Mouse (Mus musculus): Measurements from ENCODE around the gene Hnrnpdl. TPM values are rescaled to one million over a fixed set of nuclear protein-coding genes. Genes with fewer than 3 reads are reported as not detected.
A peak's percentile ranks its signal among the peaks of the same experiment; 100 is the strongest.

Gene Hnrnpdl
- total RNA-seq, 2 experiments from 2014 or later: 116 to 132 TPM

- DNase-seq (ENCODE audit: low spot score in 2 of 2): no peak
Measured at GRCm38 (mm10) chr5:100047871-100048270, 8.4 kb upstream of the Hnrnpdl start.

- no peak for DNase-seq (ENCODE audit: low spot score in 2 of 2)
Measured at GRCm38 (mm10) chr5:100047143-100047640, 7.7 kb upstream of the Hnrnpdl start.

- no peak for DNase-seq (ENCODE audit: low spot score in 2 of 2)
Measured at GRCm38 (mm10) chr5:100046096-100046495, 6.6 kb upstream of the Hnrnpdl start.

GRCm38 (mm10) chr5:100044621-100045020, 5.2 kb upstream of the Hnrnpdl start:
- DNase-seq (ENCODE audit: low spot score in 2 of 2): no peak

GRCm38 (mm10) chr5:100044030-100044429, 4.6 kb upstream of the Hnrnpdl start:
- DNase-seq (ENCODE audit: low spot score in 2 of 2): no peak

- no peak for DNase-seq (ENCODE audit: low spot score in 2 of 2)
Measured at GRCm38 (mm10) chr5:100043361-100043760, 3.9 kb upstream of the Hnrnpdl start.

GRCm38 (mm10) chr5:100042467-100042866, 3.0 kb upstream of the Hnrnpdl start:
- no peak for DNase-seq (ENCODE audit: low spot score in 2 of 2)

- DNase-seq (ENCODE audit: low spot score in 2 of 2): no peak
Measured at GRCm38 (mm10) chr5:100041272-100041671, 1.8 kb upstream of the Hnrnpdl start.

- no peak for DNase-seq (ENCODE audit: low spot score in 2 of 2)
Measured at GRCm38 (mm10) chr5:100040281-100040784, 869 bp upstream of the Hnrnpdl start.

GRCm38 (mm10) chr5:100038714-100039601, 506 bp downstream of the Hnrnpdl start:
- peak; percentile 96 to 99 for DNase-seq (ENCODE audit: low spot score in 2 of 2)

GRCm38 (mm10) chr5:100037965-100038713, 1.3 kb downstream of the Hnrnpdl start:
- DNase-seq (ENCODE audit: low spot score in 2 of 2): peak; percentile 93 to 94

- DNase-seq (ENCODE audit: low spot score in 2 of 2): no peak
Measured at GRCm38 (mm10) chr5:100036681-100037080, 2.8 kb downstream of the Hnrnpdl start.

GRCm38 (mm10) chr5:100035950-100036349, 3.5 kb downstream of the Hnrnpdl start:
- no peak for DNase-seq (ENCODE audit: low spot score in 2 of 2)

- DNase-seq (ENCODE audit: low spot score in 2 of 2): no peak
Measured at GRCm38 (mm10) chr5:100032646-100033045, 6.8 kb downstream of the Hnrnpdl start.

GRCm38 (mm10) chr5:100032107-100032506, 7.4 kb downstream of the Hnrnpdl start:
- no peak for DNase-seq (ENCODE audit: low spot score in 2 of 2)

GRCm38 (mm10) chr5:100030069-100030468, 9.4 kb downstream of the Hnrnpdl start:
- DNase-seq (ENCODE audit: low spot score in 2 of 2): peak in 1 of 2 experiments; percentile 18

GRCm38 (mm10) chr5:100024868-100025267, 14.6 kb downstream of the Hnrnpdl start:
- DNase-seq (ENCODE audit: low spot score in 2 of 2): no peak

- no peak for DNase-seq (ENCODE audit: low spot score in 2 of 2)
Measured at GRCm38 (mm10) chr5:100024403-100024802, 15.1 kb downstream of the Hnrnpdl start.

GRCm38 (mm10) chr5:100020089-100020488, 19.4 kb downstream of the Hnrnpdl start:
- DNase-seq (ENCODE audit: low spot score in 2 of 2): no peak

- DNase-seq (ENCODE audit: low spot score in 2 of 2): no peak
Measured at GRCm38 (mm10) chr5:100012599-100012998, 26.9 kb downstream of the Hnrnpdl start.

- no peak for DNase-seq (ENCODE audit: low spot score in 2 of 2)
Measured at GRCm38 (mm10) chr5:100008485-100008884, 31.0 kb downstream of the Hnrnpdl start.

GRCm38 (mm10) chr5:100007040-100007375, 32.5 kb downstream of the Hnrnpdl start:
- DNase-seq (ENCODE audit: low spot score in 2 of 2): no peak
